Mouse (Mus musculus): ENCODE data around the gene Rnf187. TPM values are rescaled to one million over a fixed set of nuclear protein-coding genes. Genes with fewer than 3 reads are reported as not detected.

Rnf187 gene
- polyA plus RNA-seq, 1 experiment from 2014 or later: 168 TPM

- ATAC-seq (no peak), DNase-seq (ENCODE audit: low spot score) (no peak)
- H3K4me2 ChIP-seq (replicated peaks; ENCODE audit: low read depth, low read length): no peak within 1 kb of the TSS
- H3K4me3 ChIP-seq (ENCODE audit: low read depth, low read length): no peak within 1 kb of the TSS
- H3K36me3 ChIP-seq (ENCODE audit: insufficient read depth, low read length): no peaks in the 10 kb centered on the region
- WGBS: 80% methylated on average over 12 of the region's 12 CpGs
- no peaks in the 10 kb centered on the region for H3K9me3 ChIP-seq (ENCODE audit: low read length)
- H3K9ac ChIP-seq (replicated peaks; ENCODE audit: low read depth): no peak within 1 kb of the TSS
- H3K4me1 ChIP-seq (ENCODE audit: insufficient read depth, low read depth, low read length): peaks cover 6% of the 10 kb centered on the region; the same call in 1 of the 2 replicates
- H3K27ac ChIP-seq (ENCODE audit: low read length): no peak within 1 kb of the TSS
- TF ChIP-seq EP300 (IDR thresholded peaks at IDR 0.05) (no peak), CTCF (IDR thresholded peaks at IDR 0.05) (no peak)
- H3K27me3 ChIP-seq (replicated peaks; ENCODE audit: insufficient read depth, low read length): no peaks in the 10 kb centered on the region
Measured at GRCm38 (mm10) chr11:58917745-58918366, 20.9 kb downstream of the Rnf187 start, which contains the start of gene Btnl10. TSS of gene Btnl10 (plus strand) at chr11:58917908.

GRCm38 (mm10) chr11:58916879-58917744, 21.6 kb downstream of the Rnf187 start:
- Histone ChIP-seq H3K27me3 (replicated peaks; ENCODE audit: insufficient read depth, low read length) (no peaks in the 10 kb centered on the region), H3K36me3 (ENCODE audit: insufficient read depth, low read length) (no peaks in the 10 kb centered on the region), H3K4me1 (ENCODE audit: insufficient read depth, low read depth, low read length) (peaks cover 6% of the 10 kb centered on the region; the same call in 1 of the 2 replicates), H3K4me2 (replicated peaks; ENCODE audit: low read depth, low read length) (no peak overlapping the region), H3K4me3 (ENCODE audit: low read depth, low read length) (no peak overlapping the region), H3K9me3 (ENCODE audit: low read length) (no peaks in the 10 kb centered on the region), H3K9ac (replicated peaks; ENCODE audit: low read depth) (no peak overlapping the region), H3K27ac (ENCODE audit: low read length) (no peak overlapping the region)
- 45% methylated on average over 14 of the region's 14 CpGs for WGBS
- TF ChIP-seq EP300 (IDR thresholded peaks at IDR 0.05) (no peak), CTCF (IDR thresholded peaks at IDR 0.05) (peak; percentile 79)
- ATAC-seq (peak; percentile 77), DNase-seq (ENCODE audit: low spot score) (peak; percentile 79)

- DNase-seq (ENCODE audit: low spot score): peak; percentile 79
- H3K4me3 ChIP-seq (ENCODE audit: low read depth, low read length): peak overlapping the region; percentile 39
- 0 out of 2 replicates have a peak overlapping the region, but pooled peaks have one; percentile 14 for H3K27ac ChIP-seq (ENCODE audit: low read length)
- H3K27me3 ChIP-seq (replicated peaks; ENCODE audit: insufficient read depth, low read length): no peaks in the 10 kb centered on the region
- peak overlapping the region; percentile 48 for H3K9ac ChIP-seq (replicated peaks; ENCODE audit: low read depth)
- no peak for TF ChIP-seq EP300 (IDR thresholded peaks at IDR 0.05)
- peak; percentile 78 for TF ChIP-seq CTCF (IDR thresholded peaks at IDR 0.05)
- peak overlapping the region; percentile 81 for H3K4me2 ChIP-seq (replicated peaks; ENCODE audit: low read depth, low read length)
- WGBS: 8% methylated on average over 17 of the region's 17 CpGs
- H3K9me3 ChIP-seq (ENCODE audit: low read length): no peaks in the 10 kb centered on the region
- ATAC-seq: peak; percentile 59
- H3K36me3 ChIP-seq (ENCODE audit: insufficient read depth, low read length): no peaks in the 10 kb centered on the region
- peaks cover 6% of the 10 kb centered on the region; the same call in 1 of the 2 replicates for H3K4me1 ChIP-seq (ENCODE audit: insufficient read depth, low read depth, low read length)
Measured at GRCm38 (mm10) chr11:58914461-58915028, 24.2 kb downstream of the Rnf187 start.

GRCm38 (mm10) chr11:58913776-58914175, 24.9 kb downstream of the Rnf187 start:
- 70% methylated on average over 1 of the region's 1 CpGs for WGBS
- ATAC-seq (no peak), DNase-seq (ENCODE audit: low spot score) (no peak)
- no peak for TF ChIP-seq CTCF (IDR thresholded peaks at IDR 0.05)
- TF ChIP-seq EP300 (IDR thresholded peaks at IDR 0.05): no peak
- H3K9ac ChIP-seq (replicated peaks; ENCODE audit: low read depth): no peak overlapping the region
- no peaks in the 10 kb centered on the region for H3K36me3 ChIP-seq (ENCODE audit: insufficient read depth, low read length)
- H3K27me3 ChIP-seq (replicated peaks; ENCODE audit: insufficient read depth, low read length): no peaks in the 10 kb centered on the region
- H3K27ac ChIP-seq (ENCODE audit: low read length): no peak overlapping the region
- no peaks in the 10 kb centered on the region for H3K9me3 ChIP-seq (ENCODE audit: low read length)
- H3K4me1 ChIP-seq (ENCODE audit: insufficient read depth, low read depth, low read length): peaks cover 6% of the 10 kb centered on the region; the same call in 1 of the 2 replicates
- no peak overlapping the region for H3K4me2 ChIP-seq (replicated peaks; ENCODE audit: low read depth, low read length)
- no peak overlapping the region for H3K4me3 ChIP-seq (ENCODE audit: low read depth, low read length)

- 0 out of 2 replicates have a peak overlapping the region, but pooled peaks have one; percentile 54 for H3K4me3 ChIP-seq (ENCODE audit: low read depth, low read length)
- H3K36me3 ChIP-seq (ENCODE audit: insufficient read depth, low read length): peaks cover 4% of the 10 kb centered on the region; the same call in 1 of the 2 replicates
- no peaks in the 10 kb centered on the region for H3K27me3 ChIP-seq (replicated peaks; ENCODE audit: insufficient read depth, low read length)
- DNase-seq (ENCODE audit: low spot score) (peak; percentile 84), ATAC-seq (peak; percentile 49)
- WGBS: 45% methylated on average over 6 of the region's 6 CpGs
- TF ChIP-seq EP300 (IDR thresholded peaks at IDR 0.05) (0 out of 2 replicates have a peak, but pooled peaks have one; percentile 13), CTCF (IDR thresholded peaks at IDR 0.05) (no peak)
- H3K27ac ChIP-seq (ENCODE audit: low read length): no peak overlapping the region
- peak overlapping the region; percentile 66; the same call in 1 of the 2 replicates for H3K4me2 ChIP-seq (replicated peaks; ENCODE audit: low read depth, low read length)
- no peak overlapping the region for H3K9ac ChIP-seq (replicated peaks; ENCODE audit: low read depth)
- H3K9me3 ChIP-seq (ENCODE audit: low read length): no peaks in the 10 kb centered on the region
- peaks cover 3% of the 10 kb centered on the region; the same call in 1 of the 2 replicates for H3K4me1 ChIP-seq (ENCODE audit: insufficient read depth, low read depth, low read length)
Measured at GRCm38 (mm10) chr11:58904838-58905237, 33.9 kb downstream of the Rnf187 start.

- H3K4me1 ChIP-seq (ENCODE audit: insufficient read depth, low read depth, low read length): peaks cover 3% of the 10 kb centered on the region; the same call in 1 of the 2 replicates
- no peak for DNase-seq (ENCODE audit: low spot score)
- peak overlapping the region; percentile 54 for H3K4me3 ChIP-seq (ENCODE audit: low read depth, low read length)
- H3K36me3 ChIP-seq (ENCODE audit: insufficient read depth, low read length): peaks cover 4% of the 10 kb centered on the region; the same call in 1 of the 2 replicates
- peak overlapping the region; percentile 79 for H3K27ac ChIP-seq (ENCODE audit: low read length)
- H3K27me3 ChIP-seq (replicated peaks; ENCODE audit: insufficient read depth, low read length): no peaks in the 10 kb centered on the region
- 2% methylated on average over 8 of the region's 8 CpGs for WGBS
- no peak for ATAC-seq
- no peak overlapping the region for H3K9ac ChIP-seq (replicated peaks; ENCODE audit: low read depth)
- peak overlapping the region; percentile 66 for H3K4me2 ChIP-seq (replicated peaks; ENCODE audit: low read depth, low read length)
- TF ChIP-seq CTCF (IDR thresholded peaks at IDR 0.05) (no peak), EP300 (IDR thresholded peaks at IDR 0.05) (no peak)
- H3K9me3 ChIP-seq (ENCODE audit: low read length): no peaks in the 10 kb centered on the region
Measured at GRCm38 (mm10) chr11:58904410-58904718, 34.4 kb downstream of the Rnf187 start.

All from lung, postnatal 0 days (tissue).